Comparison of ENCODE assay signal across 8 mouse cellular contexts in genomic region chr11:90782975-90783374, GRCm38 (mm10).
DNase-seq lines count a peak whose midpoint lies in the region; ATAC-seq and TF ChIP-seq lines count a peak whose summit lies in the region.

No protein-coding gene starts in this region.

- H3K27ac ChIP-seq in forebrain, embryonic 11.5 days (ENCODE audit: low read depth, low read length) = no peak overlapping the region
- H3K27ac ChIP-seq in forebrain, embryonic 15.5 days (replicated peaks) = no peak overlapping the region
- no peak overlapping the region for H3K27ac ChIP-seq in hindbrain, postnatal 0 days
- H3K27ac ChIP-seq in limb, embryonic 10.5 days = no peak overlapping the region

- H3K9ac ChIP-seq in forebrain, embryonic 11.5 days (ENCODE audit: low read length) = no peak overlapping the region
- H3K9ac ChIP-seq in forebrain, embryonic 15.5 days (replicated peaks) = no peak overlapping the region
- no peak overlapping the region for H3K9ac ChIP-seq in hindbrain, postnatal 0 days (replicated peaks; ENCODE audit: low read length)

- no peaks in the 10 kb centered on the region for H3K27me3 ChIP-seq in forebrain, embryonic 11.5 days (ENCODE audit: control insufficient read depth, insufficient read depth, low read length)
- H3K27me3 ChIP-seq in forebrain, embryonic 15.5 days = no peaks in the 10 kb centered on the region
- H3K27me3 ChIP-seq in hindbrain, postnatal 0 days (ENCODE audit: insufficient read depth, low read length) = no peaks in the 10 kb centered on the region
- no peaks in the 10 kb centered on the region for H3K27me3 ChIP-seq in limb, embryonic 10.5 days (ENCODE audit: low read depth, poor library complexity, severe bottlenecking)

- no peaks in the 10 kb centered on the region for H3K9me3 ChIP-seq in forebrain, embryonic 11.5 days (ENCODE audit: control insufficient read depth, low read length)
- no peaks in the 10 kb centered on the region for H3K9me3 ChIP-seq in forebrain, embryonic 15.5 days
- no peaks in the 10 kb centered on the region for H3K9me3 ChIP-seq in hindbrain, postnatal 0 days (ENCODE audit: low read length)
- no peaks in the 10 kb centered on the region for H3K9me3 ChIP-seq in limb, embryonic 10.5 days (replicated peaks)

- no peaks in the 10 kb centered on the region for H3K36me3 ChIP-seq in forebrain, embryonic 11.5 days (ENCODE audit: control insufficient read depth, insufficient read depth, low read length)
- no peaks in the 10 kb centered on the region for H3K36me3 ChIP-seq in forebrain, embryonic 15.5 days
- H3K36me3 ChIP-seq in hindbrain, postnatal 0 days (ENCODE audit: insufficient read depth, low read length) = no peaks in the 10 kb centered on the region
- H3K36me3 ChIP-seq in limb, embryonic 10.5 days = no peaks in the 10 kb centered on the region

- TF ChIP-seq CTCF in hindbrain, postnatal 0 days (IDR thresholded peaks at IDR 0.05; ENCODE audit: low read depth) = peak; percentile 60

- no peak overlapping the region for H3K4me3 ChIP-seq in forebrain, embryonic 11.5 days (ENCODE audit: low read depth, low read length)
- H3K4me3 ChIP-seq in forebrain, embryonic 15.5 days = no peak overlapping the region
- H3K4me3 ChIP-seq in hindbrain, postnatal 0 days (ENCODE audit: low read length) = no peak overlapping the region
- H3K4me3 ChIP-seq in limb, embryonic 10.5 days = no peak overlapping the region

- DNase-seq in forebrain, embryonic 11.5 days (ENCODE audit: low spot score) = peak; percentile 58
- DNase-seq in ovary, adult 18-20 months (ENCODE audit: low spot score) = peak; percentile 7
- DNase-seq in ovary, postnatal 10 days (ENCODE audit: low spot score) = no peak
- DNase-seq in hindbrain, postnatal 0 days (ENCODE audit: low spot score) = peak; percentile 78
- peak; percentile 46 for DNase-seq in limb, embryonic 10.5 days (ENCODE audit: low spot score)
- no peak for DNase-seq in MN1 (ENCODE audit: low spot score)

- H3K4me2 ChIP-seq in forebrain, embryonic 11.5 days (ENCODE audit: low read depth, low read length, severe bottlenecking) = no peak overlapping the region
- no peak overlapping the region for H3K4me2 ChIP-seq in forebrain, embryonic 15.5 days (replicated peaks)
- no peak overlapping the region for H3K4me2 ChIP-seq in hindbrain, postnatal 0 days (ENCODE audit: low read depth, low read length)

- no peaks in the 10 kb centered on the region for H3K4me1 ChIP-seq in forebrain, embryonic 11.5 days (replicated peaks; ENCODE audit: control insufficient read depth, insufficient read depth, low read length)
- no peaks in the 10 kb centered on the region for H3K4me1 ChIP-seq in forebrain, embryonic 15.5 days
- no peaks in the 10 kb centered on the region for H3K4me1 ChIP-seq in hindbrain, postnatal 0 days (ENCODE audit: insufficient read depth, low read length)
- no peaks in the 10 kb centered on the region for H3K4me1 ChIP-seq in limb, embryonic 10.5 days

- 48% methylated on average over 6 of the region's 6 CpGs for WGBS in forebrain, embryonic 11.5 days
- WGBS in forebrain, embryonic 15.5 days = 40% methylated on average over 6 of the region's 6 CpGs
- WGBS in hindbrain, postnatal 0 days = 47% methylated on average over 6 of the region's 6 CpGs
- WGBS in limb, embryonic 10.5 days = 46% methylated on average over 6 of the region's 6 CpGs

- peak; percentile 33; the same call in 1 of the 2 replicates for ATAC-seq in forebrain, embryonic 11.5 days (replicated peaks; ENCODE audit: low FRiP score)
- no peak for ATAC-seq in forebrain, embryonic 15.5 days (replicated peaks)
- 0 out of 2 replicates have a peak, but pooled peaks have one; percentile 51 for ATAC-seq in hindbrain, postnatal 0 days
- ATAC-seq in megakaryocyte, adult 5-6 weeks (ENCODE audit: poor library complexity, severe bottlenecking) = no peak

Comparison
In these comparisons a context has a peak if more than half of its experiments do, and no peak if none do; other contexts are left out.
1. ATAC-seq: peak in forebrain, embryonic 11.5 days (single experiment) and hindbrain, postnatal 0 days (single experiment); none in forebrain, embryonic 15.5 days (single experiment) and megakaryocyte, adult 5-6 weeks (single experiment).
2. DNase-seq: peak in forebrain, embryonic 11.5 days (single experiment), ovary, adult 18-20 months (single experiment), hindbrain, postnatal 0 days (single experiment) and limb, embryonic 10.5 days (single experiment); none in ovary, postnatal 10 days (single experiment) and MN1 (single experiment).